Mouse (Mus musculus): Measurements from ENCODE around the gene Dner. TPM values are rescaled to one million over a fixed set of nuclear protein-coding genes. Genes with fewer than 3 reads are reported as not detected.

Gene Dner
- total RNA-seq, 2 experiments from 2014 or later = 2.3 to 2.8 TPM

GRCm38 (mm10) chr1:84525514-84525913 is 170.5 kb downstream of the Dner start:
- no peak for DNase-seq

GRCm38 (mm10) chr1:84524413-84524812 is 171.6 kb downstream of the Dner start:
- no peak for DNase-seq

DNA sequence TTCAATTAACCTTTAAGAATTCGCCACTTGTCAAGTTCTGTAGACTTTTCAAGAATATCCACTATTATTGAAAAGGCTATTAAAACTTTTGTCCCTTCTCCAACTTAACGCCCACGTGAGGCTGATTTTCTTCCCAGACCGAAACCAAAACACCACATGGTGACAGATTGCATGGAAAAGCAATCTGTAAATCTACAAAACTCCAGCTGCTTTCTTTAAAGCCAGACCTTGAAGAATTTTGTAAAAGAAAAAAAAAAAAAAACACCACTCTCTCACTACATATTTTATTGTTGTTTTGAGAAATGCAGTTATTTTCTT is 173.1 kb downstream of the Dner start:
- no peak for DNase-seq

- DNase-seq = no peak
Measured at GRCm38 (mm10) chr1:84522256-84522962, 173.6 kb downstream of the Dner start.

GRCm38 (mm10) chr1:84518347-84518746 is 177.7 kb downstream of the Dner start:
- DNase-seq = peak in 1 of 2 experiments; percentile 1

DNA sequence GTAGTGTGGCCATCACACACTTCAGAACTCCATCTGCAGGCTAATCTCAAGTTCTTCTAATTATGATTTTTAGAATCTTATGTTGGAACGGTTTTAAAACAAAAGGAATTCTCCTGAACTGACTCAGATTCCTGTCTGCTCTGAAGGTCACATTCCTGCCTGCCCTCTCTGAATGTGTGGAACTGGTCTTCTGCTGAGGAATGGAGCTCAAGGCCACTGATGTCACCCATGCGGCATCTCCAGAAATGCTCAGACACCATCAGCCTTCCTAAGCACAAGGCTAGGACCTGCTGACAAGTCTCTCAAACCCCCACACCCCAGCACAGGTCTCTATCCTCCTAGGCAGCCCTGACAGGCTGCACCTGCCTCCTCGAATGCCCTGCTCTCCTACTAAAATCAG is 182.8 kb downstream of the Dner start:
- peak; percentile 53 to 61 for DNase-seq

GRCm38 (mm10) chr1:84508510-84508909 is 187.5 kb downstream of the Dner start:
- DNase-seq = no peak

GRCm38 (mm10) chr1:84507568-84507967 is 188.5 kb downstream of the Dner start:
- DNase-seq = no peak

DNA sequence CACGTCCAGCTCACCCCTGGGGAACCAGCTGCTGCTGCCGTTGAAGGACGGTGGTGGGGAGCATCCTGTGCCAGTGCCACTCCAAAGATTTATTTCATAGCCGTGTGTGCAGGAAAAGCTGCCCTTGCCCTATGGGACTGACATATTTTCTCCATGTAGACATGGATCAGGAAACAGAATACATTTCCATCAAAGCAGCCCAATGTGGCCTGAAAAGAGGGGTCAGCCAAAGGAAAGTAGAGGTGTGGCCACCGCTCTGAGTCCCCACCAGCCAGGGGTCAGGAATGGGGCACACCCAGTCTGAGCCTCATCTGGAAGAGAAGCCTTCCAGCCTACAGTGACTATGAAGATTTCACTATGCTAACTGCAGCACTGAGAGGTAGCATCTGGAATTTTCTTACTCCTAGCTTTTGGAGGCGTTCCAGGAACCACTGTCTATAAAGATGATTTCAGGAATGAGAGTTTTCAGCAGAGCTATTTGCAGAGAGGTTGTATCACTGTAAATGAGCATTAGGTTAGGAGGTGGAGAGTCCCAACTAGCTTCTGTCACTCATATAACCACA is 189.0 kb downstream of the Dner start:
- peak; percentile 31 to 56 for DNase-seq

DNA sequence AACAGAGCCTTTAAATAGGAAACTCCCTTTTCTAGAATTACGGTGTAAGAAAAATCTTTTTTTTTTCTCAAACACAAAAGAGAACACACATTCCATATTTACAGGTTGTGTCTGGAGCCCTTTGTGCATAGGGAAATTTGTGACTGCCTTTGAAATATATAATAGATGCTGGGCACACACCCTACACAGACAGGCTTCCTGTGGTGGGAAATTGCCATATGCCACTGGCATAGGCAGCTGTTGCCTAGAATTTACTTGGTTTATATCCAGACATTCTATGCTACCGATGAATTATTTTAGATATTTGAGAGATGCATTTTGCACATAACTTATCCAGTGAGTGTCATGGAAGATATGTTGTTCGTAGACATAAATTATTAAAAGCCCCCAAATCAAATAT is 195.3 kb downstream of the Dner start:
- no peak for DNase-seq

- no peak for DNase-seq
Measured at GRCm38 (mm10) chr1:84491732-84492131, 204.3 kb downstream of the Dner start.

GRCm38 (mm10) chr1:84488546-84488945 is 207.5 kb downstream of the Dner start:
- DNase-seq = no peak

- DNase-seq = peak; percentile 18 to 20
Measured at GRCm38 (mm10) chr1:84485066-84485465, 211.0 kb downstream of the Dner start.

- DNase-seq = no peak
Measured at GRCm38 (mm10) chr1:84484577-84484976, 211.4 kb downstream of the Dner start.

DNA sequence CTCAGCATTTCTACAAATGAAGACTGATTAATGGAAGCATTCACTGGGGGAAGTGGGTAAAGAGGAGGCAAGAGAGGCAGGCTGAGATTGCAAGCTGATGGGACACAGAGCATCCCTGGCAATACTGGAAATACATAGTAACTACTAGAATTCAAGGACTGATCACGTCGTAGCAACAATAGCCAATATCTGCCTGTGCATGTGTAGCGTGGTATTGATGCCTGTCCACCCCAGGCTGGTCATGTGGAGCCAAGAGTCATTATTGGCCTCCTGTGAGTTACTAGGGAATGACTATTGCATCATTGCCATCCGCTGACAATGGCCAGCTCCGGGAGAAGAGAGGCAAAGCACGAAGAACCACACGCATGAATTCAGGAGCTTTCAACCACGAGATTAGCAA is 216.0 kb downstream of the Dner start:
- no peak for DNase-seq

DNA sequence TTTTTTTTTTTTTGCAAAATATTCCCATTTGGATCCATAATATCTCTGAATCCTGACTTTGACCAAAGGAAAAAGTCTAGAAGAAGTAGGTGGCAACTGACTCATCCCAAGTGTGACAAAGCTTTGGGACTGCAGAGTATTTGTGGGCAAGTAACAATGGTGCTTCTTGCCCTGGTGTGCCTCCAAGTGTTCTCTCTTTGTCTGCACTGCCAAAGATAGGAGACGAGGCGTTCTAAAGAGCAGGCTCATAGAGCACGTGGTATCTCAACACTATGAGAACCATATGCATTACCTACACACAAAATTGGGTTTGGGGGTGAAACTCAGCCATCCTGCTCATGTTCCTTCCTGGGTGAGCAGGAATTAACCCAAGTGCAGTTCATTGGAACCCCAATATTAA is 221.7 kb downstream of the Dner start:
- no peak for DNase-seq

DNA sequence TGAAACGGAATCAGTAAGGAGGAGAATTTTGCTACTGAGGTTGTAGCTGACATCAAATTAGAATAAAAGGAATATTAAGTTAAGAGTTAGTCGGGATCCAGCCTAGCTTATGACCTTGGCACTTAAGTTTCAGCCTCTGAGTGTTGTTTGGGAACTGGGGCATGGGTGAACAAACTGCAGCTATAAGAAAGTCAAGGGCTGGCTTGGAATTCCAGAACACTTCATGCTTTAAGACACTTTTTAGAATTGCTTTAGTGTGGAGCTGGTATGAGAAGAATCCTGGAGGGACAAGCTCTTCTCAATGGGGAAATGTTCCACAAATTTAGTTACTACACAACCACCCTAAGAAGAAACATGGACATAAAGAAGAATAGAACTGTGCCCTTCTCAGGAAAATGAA is 223.8 kb downstream of the Dner start:
- DNase-seq = no peak

GRCm38 (mm10) chr1:84470342-84470741 is 225.7 kb downstream of the Dner start:
- peak in 1 of 2 experiments; percentile 16 for DNase-seq

GRCm38 (mm10) chr1:84467664-84468063 is 228.4 kb downstream of the Dner start:
- DNase-seq = no peak

DNA sequence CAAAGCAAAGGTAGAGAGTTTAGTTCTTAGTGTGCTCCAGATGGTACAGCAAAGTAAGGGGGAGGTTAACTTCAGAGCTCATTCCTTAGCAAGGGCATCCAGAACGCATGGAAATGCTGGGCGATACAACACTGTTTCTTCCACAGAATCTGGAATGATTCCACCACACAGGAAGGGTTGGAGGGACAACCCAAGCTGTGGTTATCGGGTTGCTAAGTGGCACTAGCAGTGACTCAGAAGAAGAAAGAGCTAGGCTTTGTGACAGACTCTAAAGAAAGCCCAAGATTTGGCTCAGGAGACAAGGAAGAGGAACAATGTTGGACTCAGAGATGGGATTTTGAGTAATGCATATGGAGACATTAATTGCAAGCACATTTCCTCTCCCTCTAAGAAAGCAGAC is 231.3 kb downstream of the Dner start:
- no peak for DNase-seq

GRCm38 (mm10) chr1:84463976-84464662 is 231.9 kb downstream of the Dner start:
- DNase-seq = no peak

- DNase-seq = peak; percentile 19 to 21
Measured at GRCm38 (mm10) chr1:84449566-84450278, 246.3 kb downstream of the Dner start.

- no peak for DNase-seq
Measured at GRCm38 (mm10) chr1:84443640-84444039, 252.4 kb downstream of the Dner start.
